Mouse (Mus musculus) spleen, postnatal 4 days (tissue): ENCODE results near the gene Lcat.
A peak's percentile ranks its signal among the peaks of the same experiment; 100 is the strongest.
"Not testable (repeated sequence)": the region's sequence is repeated elsewhere in the genome, so short reads cannot be mapped to it uniquely, and the experiment has no call there.

Source experiments
- DNase-seq, 2 experiments: peaks; one replicate each; pipeline ENCODE4 v3.0.0; 2022; ENCODE audit warnings: low spot score in 2 of 2

Lcat gene

GRCm38 (mm10) chr8:105943321-105943739 lies at the start of gene Lcat:
Gene Lcat, minus strand, starts transcription at chr8:105943382.
- DNase-seq = no peak

GRCm38 (mm10) chr8:105992499-105992898 lies 49.3 kb upstream of the Lcat start:
- DNase-seq = peak; percentile 68 to 82

GRCm38 (mm10) chr8:105991546-105991945 lies 48.4 kb upstream of the Lcat start:
- DNase-seq = no peak

GRCm38 (mm10) chr8:105990856-105991387 lies 47.7 kb upstream of the Lcat start, which contains the start of gene Dus2:
Gene Dus2, plus strand, starts transcription at chr8:105991337.
- DNase-seq = peak; percentile 81 to 95

GRCm38 (mm10) chr8:105988546-105988945 lies 45.4 kb upstream of the Lcat start:
- DNase-seq = no peak

GRCm38 (mm10) chr8:105983406-105983805 lies 40.2 kb upstream of the Lcat start:
- DNase-seq = not testable (repeated sequence)

GRCm38 (mm10) chr8:105981146-105981545 lies 38.0 kb upstream of the Lcat start:
- DNase-seq = no peak

- DNase-seq = no peak
These were observed 36.1 kb upstream of the Lcat start, which contains the start of gene Dpep3 for GRCm38 (mm10) chr8:105979325-105979724. Gene Dpep3, minus strand, starts transcription at chr8:105979429.

- DNase-seq = no peak
These were observed 32.2 kb upstream of the Lcat start for GRCm38 (mm10) chr8:105975363-105975762.

- DNase-seq = no peak
These were observed 28.0 kb upstream of the Lcat start for GRCm38 (mm10) chr8:105971019-105971720.

- no peak for DNase-seq
These were observed 26.2 kb upstream of the Lcat start for GRCm38 (mm10) chr8:105969367-105969766.

GRCm38 (mm10) chr8:105966692-105967311 lies 23.6 kb upstream of the Lcat start:
- DNase-seq = peak; percentile 61 to 73

GRCm38 (mm10) chr8:105965905-105966341 lies 22.7 kb upstream of the Lcat start, which contains the start of gene Slc12a4:
Gene Slc12a4, minus strand, starts transcription at chr8:105966097.
- DNase-seq = peak; percentile 76 to 89

- peak; percentile 62 to 83 for DNase-seq
These were observed 22.2 kb upstream of the Lcat start for GRCm38 (mm10) chr8:105965266-105965904.

GRCm38 (mm10) chr8:105964506-105965265 lies 21.5 kb upstream of the Lcat start:
- peak in 1 of 2 experiments; percentile 58 for DNase-seq

- DNase-seq = no peak
These were observed 18.4 kb upstream of the Lcat start for GRCm38 (mm10) chr8:105961536-105961935.

GRCm38 (mm10) chr8:105961101-105961500 lies 17.9 kb upstream of the Lcat start:
- peak in 1 of 2 experiments; percentile 60 for DNase-seq

GRCm38 (mm10) chr8:105959350-105959749 lies 16.2 kb upstream of the Lcat start:
- no peak for DNase-seq

GRCm38 (mm10) chr8:105957813-105958212 lies 14.6 kb upstream of the Lcat start:
- DNase-seq = no peak

GRCm38 (mm10) chr8:105956556-105956955 lies 13.4 kb upstream of the Lcat start:
- DNase-seq = no peak

GRCm38 (mm10) chr8:105951057-105951659 lies 8.0 kb upstream of the Lcat start:
- no peak for DNase-seq
